Mouse (Mus musculus) heart, adult 2 months (tissue): ENCODE results near the gene Lrrc47. TPM values are rescaled to one million over a fixed set of nuclear protein-coding genes. Genes with fewer than 3 reads are reported as not detected.

Experiments
- DNase-seq, 2 experiments: peaks; one replicate each; pipeline ENCODE4 v3.0.0; 2021
- H3K27ac ChIP-seq: fragments of 200-600 bp; 2 replicates; pipeline ENCODE4 v1.8.1; 2022
- H3K27me3 ChIP-seq: fragments of 200-500 bp; 2 replicates; pipeline ENCODE4 v1.6.1; 2012; ENCODE audit warnings: mild to moderate bottlenecking, low read length, inconsistent platforms, mixed read lengths; ENCODE audit not compliant: control insufficient read depth, insufficient read depth
- H3K36me3 ChIP-seq: fragments of 200-500 bp; 2 replicates; pipeline ENCODE4 v1.6.1; 2012; ENCODE audit warnings: low read length, inconsistent platforms; ENCODE audit not compliant: control insufficient read depth, insufficient read depth
- H3K4me1 ChIP-seq: fragments of 200-500 bp; 2 replicates; pipeline ENCODE4 v1.6.1; 2011; ENCODE audit warnings: low read length; ENCODE audit not compliant: control insufficient read depth, insufficient read depth
- H3K4me3 ChIP-seq: fragments of 200-600 bp; 2 replicates; pipeline ENCODE4 v1.8.1; 2022
- H3K79me2 ChIP-seq: fragments of 200-500 bp; replicated peaks from 2 replicates; pipeline ENCODE4 v1.6.1; 2012; ENCODE audit warnings: mild to moderate bottlenecking, inconsistent platforms, low read length, moderate library complexity, mixed read lengths; ENCODE audit not compliant: control insufficient read depth, insufficient read depth
- H3K9ac ChIP-seq: fragments of 200-500 bp; 2 replicates; pipeline ENCODE4 v1.6.1; 2012; ENCODE audit warnings: low read depth, mild to moderate bottlenecking, control low read depth, inconsistent platforms, low read length, mixed read lengths
- CTCF ChIP-seq: fragments of 200-600 bp; IDR thresholded peaks from 2 replicates; pipeline ENCODE4 v1.8.1; 2022; ENCODE audit warnings: antibody characterized with exemption, mild to moderate bottlenecking, moderate library complexity
- EP300 ChIP-seq: fragments of 200-500 bp; IDR thresholded peaks from 2 replicates; pipeline ENCODE4 v1.6.1; 2011; ENCODE audit warnings: low read depth, low read length, control low read depth; ENCODE audit not compliant: insufficient read depth
- POLR2A ChIP-seq: fragments of 200-500 bp; IDR thresholded peaks from 2 replicates; pipeline ENCODE4 v1.6.1; 2011; ENCODE audit warnings: mild to moderate bottlenecking, low read depth, low read length, control low read depth; ENCODE audit not compliant: insufficient read depth
- WGBS: fragments of 180-500 bp; shearing (Covaris S2); methylation state at CpG from one replicate; pipeline ENCODE4 v1.1.7; 2018; 5-methylcytosine and 5-hydroxymethylcytosine counted together
- intact Hi-C: fragments of 180-260 bp; cut with DNase I; formaldehyde crosslinking; loops from one replicate; pipeline ENCODE4 v1.15.1; 2025
- long read RNA-seq: library from polyadenylated mRNA; stranded (forward); transcript quantifications from one replicate; pipeline ENCODE4 v2.0.0, GENCODE M21; 2021
- polyA plus RNA-seq: library from polyadenylated mRNA; depleted of rRNA; stranded (reverse); fragments of >200 nt; gene quantifications from 2 replicates; pipeline ENCODE4 v1.2.3, GENCODE M21; 2012; rRNA removed
- total RNA-seq, 2 experiments: library from RNA; stranded (reverse); gene quantifications; 2 replicates each; pipeline ENCODE4 v1.2.3; 2021

Lrrc47 gene
- 10 to 100 TPM; 28.6 to 28.7 TPM for total RNA-seq
- polyA plus RNA-seq, result 29.7 and 35.6 TPM in 2 replicates
- long read RNA-seq, transcript Lrrc47-205 (7 exons, 3,468 nt), result major isoform, 13 of 51 reads
- long read RNA-seq, partial matches to known transcripts, result 3 of 51 reads
- long read RNA-seq, other reads (novel, unspliced or antisense), result 35 of 51 reads

DNA sequence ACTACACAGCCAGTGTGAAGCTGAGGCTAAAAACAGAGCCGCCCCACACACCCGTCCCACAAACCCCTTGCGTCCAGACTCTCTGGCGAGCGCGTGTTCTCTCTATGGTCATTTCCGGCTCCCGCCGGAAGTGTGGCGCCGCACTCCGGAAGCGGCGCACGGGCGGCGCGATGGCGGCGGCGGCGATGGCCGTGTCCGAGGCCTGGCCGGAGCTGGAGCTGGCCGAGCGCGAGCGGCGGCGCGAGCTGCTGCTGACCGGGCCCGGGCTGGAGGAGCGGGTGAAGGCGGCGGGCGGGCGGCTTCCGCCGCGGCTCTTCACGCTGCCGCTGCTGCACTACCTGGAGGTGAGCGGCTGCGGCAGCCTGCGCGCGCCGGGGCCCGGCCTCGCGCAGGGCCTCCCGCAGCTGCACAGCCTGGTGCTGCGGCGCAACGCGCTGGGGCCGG, at the start of gene Lrrc47:
TSS of gene Lrrc47 (plus strand) at position 86 of the 444 bp plus-strand sequence.
- Histone ChIP-seq H3K9ac (peak within 1 kb of the TSS; percentile 97), H3K4me1 (peaks cover 7% of the 10 kb centered on the region), H3K4me3 (peak within 1 kb of the TSS; percentile 90), H3K27ac (peak within 1 kb of the TSS; percentile 74), H3K79me2 (peaks cover 15% of the 10 kb centered on the region), H3K36me3 (no peaks in the 10 kb centered on the region), H3K27me3 (no peaks in the 10 kb centered on the region)
- no peak for TF ChIP-seq EP300
- peak; percentile 75 for TF ChIP-seq POLR2A
- TF ChIP-seq CTCF, result 0 out of 2 replicates have a peak, but pooled peaks have one; percentile 2
- intact Hi-C loops, result loop anchor here (1.0 to 5.0 kb wide), 3 partner anchors 36 to 146 kb away; partner anchors contain the start of genes Cep104, Dffb, Trp73 and Wrap73
- 1% methylated on average over 54 of the region's 59 CpGs for WGBS
- peak; percentile 87 to 89 for DNase-seq

DNA sequence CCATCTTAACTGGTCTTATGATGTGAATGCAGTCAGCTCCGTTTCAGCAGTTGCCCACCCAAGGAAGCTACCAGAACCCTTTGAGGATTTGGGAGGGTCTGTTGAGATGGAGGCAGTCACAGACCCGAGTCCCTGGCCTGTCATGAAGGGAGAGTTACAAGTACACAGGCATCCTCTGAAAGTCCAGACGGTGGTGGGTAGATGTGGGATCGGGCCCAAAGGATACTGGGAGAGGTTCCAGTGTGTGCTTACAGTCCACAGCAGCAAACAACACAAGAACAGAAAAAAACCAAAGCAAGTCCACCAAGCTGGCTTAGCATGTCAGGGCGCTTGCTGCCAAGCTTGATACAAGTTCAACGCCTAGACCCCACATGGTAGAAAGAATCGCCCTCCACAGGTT, 48.9 kb upstream of the Lrrc47 start:
- H3K4me1 ChIP-seq, result no peaks in the 10 kb centered on the region
- H3K4me3 ChIP-seq, result no peak overlapping the region
- intact Hi-C loops, result no loop called here
- no peak for TF ChIP-seq CTCF
- TF ChIP-seq POLR2A, result no peak
- TF ChIP-seq EP300, result no peak
- no peaks in the 10 kb centered on the region for H3K79me2 ChIP-seq
- H3K36me3 ChIP-seq, result no peaks in the 10 kb centered on the region
- H3K27ac ChIP-seq, result no peak overlapping the region
- 80% methylated on average over 7 of the region's 7 CpGs for WGBS
- no peak for DNase-seq
- no peak overlapping the region for H3K9ac ChIP-seq
- no peaks in the 10 kb centered on the region for H3K27me3 ChIP-seq

DNA sequence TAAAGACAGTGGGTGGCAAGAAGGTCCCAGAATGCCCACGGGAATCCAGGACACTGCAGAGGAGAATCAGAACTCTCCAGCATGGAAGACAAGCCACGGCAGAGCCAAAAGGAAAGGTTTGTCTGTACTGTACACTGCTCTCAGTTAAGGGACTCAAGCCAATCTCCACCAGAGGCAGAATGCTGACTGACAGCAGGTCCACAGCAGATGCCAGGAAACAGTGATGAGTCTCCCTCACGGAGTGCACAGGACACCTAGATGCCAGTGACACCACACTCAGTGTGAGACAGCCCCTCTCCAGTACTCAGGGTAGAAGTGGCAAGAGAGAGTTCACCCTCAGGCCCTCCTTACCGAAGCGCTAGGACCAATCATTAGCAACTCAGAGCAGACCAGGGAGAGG, 44.9 kb upstream of the Lrrc47 start:
- Histone ChIP-seq H3K36me3 (no peaks in the 10 kb centered on the region), H3K4me1 (no peaks in the 10 kb centered on the region), H3K27ac (no peak overlapping the region), H3K79me2 (no peaks in the 10 kb centered on the region), H3K27me3 (no peaks in the 10 kb centered on the region), H3K9ac (no peak overlapping the region), H3K4me3 (no peak overlapping the region)
- intact Hi-C loops, result no loop called here
- no peak for DNase-seq
- WGBS, result 84% methylated on average over 5 of the region's 5 CpGs
- TF ChIP-seq POLR2A (no peak), EP300 (no peak), CTCF (no peak)

DNA sequence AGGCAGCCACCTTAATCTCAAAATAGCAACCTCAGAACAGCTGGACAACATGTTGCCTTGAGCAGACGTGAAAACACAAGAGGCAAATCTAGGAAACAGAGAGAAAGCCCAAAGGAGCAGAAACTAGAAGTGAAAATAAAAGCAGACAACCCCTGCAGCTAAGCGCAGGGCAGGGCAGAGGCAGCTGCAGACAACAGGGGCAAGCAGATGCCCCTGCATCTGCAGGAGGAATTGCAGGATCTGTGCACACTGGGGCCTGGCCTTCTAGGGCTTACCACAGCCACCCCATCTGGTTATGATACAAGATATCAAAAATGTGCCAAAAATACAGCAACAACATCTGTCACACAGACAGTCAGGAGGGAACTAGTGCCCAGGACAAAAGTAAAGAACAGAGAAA, 44.0 kb upstream of the Lrrc47 start:
- TF ChIP-seq POLR2A (no peak), EP300 (no peak), CTCF (no peak)
- Histone ChIP-seq H3K36me3 (no peaks in the 10 kb centered on the region), H3K27ac (no peak overlapping the region), H3K27me3 (no peaks in the 10 kb centered on the region), H3K4me3 (no peak overlapping the region), H3K9ac (no peak overlapping the region), H3K4me1 (no peaks in the 10 kb centered on the region), H3K79me2 (no peaks in the 10 kb centered on the region)
- WGBS, result 80% methylated on average over 2 of the region's 2 CpGs
- no peak for DNase-seq
- intact Hi-C loops, result no loop called here

DNA sequence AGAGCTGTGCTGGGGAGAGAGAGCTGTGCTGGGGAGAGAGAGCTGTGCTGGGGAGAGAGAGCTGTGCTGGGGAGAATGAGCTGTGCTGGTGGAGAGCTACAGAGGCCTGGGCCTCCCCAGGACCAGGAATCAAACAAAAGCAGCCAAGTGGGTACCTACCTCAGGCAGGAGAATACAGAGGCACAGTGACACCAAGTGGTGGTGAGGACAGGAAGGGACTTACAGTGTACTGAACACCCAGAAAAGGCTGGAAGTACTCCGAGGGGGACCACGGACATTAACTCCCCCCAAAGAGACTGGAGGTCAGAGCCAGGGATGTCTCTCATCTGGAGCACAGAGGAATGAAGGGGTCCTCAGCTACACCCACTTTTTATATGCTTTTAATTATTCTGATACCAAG, 43.5 kb upstream of the Lrrc47 start:
- no peaks in the 10 kb centered on the region for H3K36me3 ChIP-seq
- no peaks in the 10 kb centered on the region for H3K4me1 ChIP-seq
- no peak overlapping the region for H3K9ac ChIP-seq
- no peak overlapping the region for H3K27ac ChIP-seq
- intact Hi-C loops, result no loop called here
- H3K27me3 ChIP-seq, result no peaks in the 10 kb centered on the region
- no peaks in the 10 kb centered on the region for H3K79me2 ChIP-seq
- TF ChIP-seq POLR2A, result no peak
- no peak for TF ChIP-seq CTCF
- TF ChIP-seq EP300, result no peak
- H3K4me3 ChIP-seq, result no peak overlapping the region
- WGBS, result 91% methylated on average over 2 of the region's 2 CpGs
- DNase-seq, result no peak
